Mouse (Mus musculus): ENCODE measurements around the gene Ptpn12. TPM values are rescaled to one million over a fixed set of nuclear protein-coding genes. Genes with fewer than 3 reads are reported as not detected.

The Ptpn12 gene
- total and polyA plus RNA-seq, 3 experiments, result 3.2 to 16.5 (median 12.7) TPM

DNA sequence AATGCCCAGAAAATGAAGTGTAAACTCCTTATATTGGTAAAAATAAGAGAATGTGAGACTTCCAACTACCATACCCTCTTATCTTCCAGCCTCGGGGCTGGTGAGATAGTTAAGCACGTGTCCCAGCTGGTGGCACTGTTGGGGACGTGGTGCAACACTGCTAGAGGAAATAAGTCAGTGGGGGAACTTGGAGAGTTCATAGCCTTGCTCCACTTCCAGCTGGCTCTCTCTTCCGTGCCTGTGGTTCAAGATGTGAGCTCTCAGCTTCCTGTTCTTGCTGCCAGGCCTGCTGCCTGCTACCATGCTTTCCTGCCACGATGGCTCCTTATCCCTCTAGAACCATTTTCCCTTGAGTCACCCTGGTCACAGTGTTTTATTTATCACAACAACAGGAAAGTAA is 114.5 kb downstream of the Ptpn12 start (continued):
- no peak for TF ChIP-seq MXI1 (IDR thresholded peaks at IDR 0.05; ENCODE audit: low read depth, low read length)
- TF ChIP-seq KAT2A (IDR thresholded peaks at IDR 0.05; ENCODE audit: insufficient replicate concordance, low read length), result no peak
- no peak for TF ChIP-seq SMC3 (IDR thresholded peaks at IDR 0.05; ENCODE audit: low read depth, low read length)
- peak; percentile 89 for TF ChIP-seq MAX (IDR thresholded peaks at IDR 0.05; ENCODE audit: low read length)
- no peak for TF ChIP-seq ZKSCAN1 (IDR thresholded peaks at IDR 0.05; ENCODE audit: borderline replicate concordance, low read depth, low read length)
- TF ChIP-seq UBTF (IDR thresholded peaks at IDR 0.05; ENCODE audit: low read depth, low read length), result no peak
- TF ChIP-seq TBP (conservative IDR thresholded peaks at IDR 0.05; ENCODE audit: low read depth, low read length), result no peak
- no peak for TF ChIP-seq ZC3H11A (IDR thresholded peaks at IDR 0.05; ENCODE audit: low read depth, low read length)
- TF ChIP-seq IRF4 (IDR thresholded peaks at IDR 0.05; ENCODE audit: low read depth, low read length), result 0 out of 2 replicates have a peak, but pooled peaks have one; percentile 8
- no peak for TF ChIP-seq JUND (conservative IDR thresholded peaks at IDR 0.05; ENCODE audit: low read depth, low read length)
- no peak for TF ChIP-seq CHD1 (IDR thresholded peaks at IDR 0.05; ENCODE audit: low read depth, low read length)
- TF ChIP-seq RCOR1 (conservative IDR thresholded peaks at IDR 0.05; ENCODE audit: low read depth, low read length), result no peak
- TF ChIP-seq BHLHE40 (IDR thresholded peaks at IDR 0.05; ENCODE audit: low read depth, low read length), result peak; percentile 87
- peak; percentile 24; the same call in 1 of the 2 replicates for TF ChIP-seq HCFC1 (IDR thresholded peaks at IDR 0.05; ENCODE audit: low read depth, low read length)

DNA sequence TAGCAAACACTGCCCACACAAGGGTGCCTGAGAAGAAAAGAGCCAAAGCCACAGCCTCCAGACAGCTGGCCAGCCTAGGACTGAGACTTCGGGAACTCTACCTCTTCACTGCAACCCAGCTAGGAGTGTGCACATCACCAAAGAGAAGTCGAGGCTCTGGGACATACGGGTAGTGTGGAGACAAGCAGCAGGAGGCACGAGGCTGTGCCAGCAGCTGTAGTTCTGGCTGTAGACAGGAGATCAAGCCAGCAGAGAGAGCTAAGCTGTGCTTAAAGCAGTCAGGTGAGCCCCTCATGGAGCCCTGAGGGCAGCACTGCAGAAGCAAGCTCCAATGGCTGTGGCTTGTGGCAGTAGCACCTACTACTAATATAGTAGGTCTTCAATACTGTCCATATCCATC is 115.0 kb downstream of the Ptpn12 start:
- Histone ChIP-seq H3K36me3 (replicated peaks in 1 of 2; ENCODE audit: control insufficient read depth in 1 of 2, insufficient read depth in 1 of 2, low read length in 1 of 2) (peaks cover 0 to 22% of the 10 kb centered on the region in 2 experiments), H3K9me3 (replicated peaks; ENCODE audit: low read length) (no peaks in the 10 kb centered on the region), H3K79me2 (replicated peaks; ENCODE audit: control insufficient read depth, extremely low read depth, insufficient read depth, poor library complexity, severe bottlenecking) (peaks cover 89% of the 10 kb centered on the region), H3K4me1 (ENCODE audit: control insufficient read depth in 1 of 2, insufficient read depth in 2 of 2) (peaks cover 28 to 70% of the 10 kb centered on the region in 2 experiments), H3K4me3 (replicated peaks in 1 of 3; ENCODE audit: low read depth in 2 of 3, low read length in 2 of 3, poor library complexity in 1 of 3) (no peak overlapping the region), H3K27ac (ENCODE audit: insufficient read depth, low read depth) (no peak overlapping the region), H3K27me3 (replicated peaks) (no peaks in the 10 kb centered on the region), H3K9ac (ENCODE audit: insufficient read depth, low read depth) (no peak overlapping the region), H3K4me2 (ENCODE audit: insufficient read depth, low read depth, poor library complexity, severe bottlenecking) (no peak overlapping the region)
- TF ChIP-seq USF2 (conservative IDR thresholded peaks at IDR 0.05; ENCODE audit: low read depth, low read length) (no peak), MAFK (IDR thresholded peaks at IDR 0.05; ENCODE audit: insufficient replicate concordance, low read length) (no peak), MYC (IDR thresholded peaks at IDR 0.05; ENCODE audit: low read depth, low read length) (no peak), E2F4 (IDR thresholded peaks at IDR 0.05; ENCODE audit: insufficient replicate concordance, low read depth, low read length) (no peak), MEF2A (IDR thresholded peaks at IDR 0.05; ENCODE audit: borderline replicate concordance, low read depth, low read length) (no peak), ETS1 (conservative IDR thresholded peaks at IDR 0.05; ENCODE audit: low read depth, low read length) (no peak), BHLHE40 (IDR thresholded peaks at IDR 0.05; ENCODE audit: low read depth, low read length) (no peak), GABPA (IDR thresholded peaks at IDR 0.05; ENCODE audit: insufficient replicate concordance, low read depth, low read length) (no peak), ZKSCAN1 (IDR thresholded peaks at IDR 0.05; ENCODE audit: borderline replicate concordance, low read depth, low read length) (no peak), POLR2A (IDR thresholded peaks at IDR 0.05; ENCODE audit: low read depth, low read length) (no peak), RAD21 (IDR thresholded peaks at IDR 0.05; ENCODE audit: low read depth, low read length) (no peak), NELFE (IDR thresholded peaks at IDR 0.05; ENCODE audit: low read depth, low read length) (no peak), POLR2AphosphoS2 (IDR thresholded peaks at IDR 0.05; ENCODE audit: low read depth, low read length) (no peak), SMC3 (IDR thresholded peaks at IDR 0.05; ENCODE audit: low read depth, low read length) (no peak), UBTF (IDR thresholded peaks at IDR 0.05; ENCODE audit: low read depth, low read length) (no peak)
- in situ Hi-C loops (cut with MboI; ENCODE audit: low pct_ligation_motif_present, low pct_unique_long_range_greater_than_20kb, low sequenced_read_pairs), result no loop called here
- dilution Hi-C loops (cut with MboI; ENCODE audit: extremely low pct_ligation_motif_present, extremely low pct_unique_long_range_greater_than_20kb, low sequenced_read_pairs), result no loop called here
- DNase-seq (ENCODE audit: extremely low read depth), result no peak
